Mouse (Mus musculus) cerebellum, adult 9-10 months (tissue): Measurements from ENCODE around the gene Pdgfb.

Source experiments
- DNase-seq: peaks from one replicate; pipeline ENCODE4 v3.0.0; 2022

Pdgfb gene

GRCm38 (mm10) chr15:79952504-79953231 is 62.1 kb downstream of the Pdgfb start:
- DNase-seq, result no peak

DNA sequence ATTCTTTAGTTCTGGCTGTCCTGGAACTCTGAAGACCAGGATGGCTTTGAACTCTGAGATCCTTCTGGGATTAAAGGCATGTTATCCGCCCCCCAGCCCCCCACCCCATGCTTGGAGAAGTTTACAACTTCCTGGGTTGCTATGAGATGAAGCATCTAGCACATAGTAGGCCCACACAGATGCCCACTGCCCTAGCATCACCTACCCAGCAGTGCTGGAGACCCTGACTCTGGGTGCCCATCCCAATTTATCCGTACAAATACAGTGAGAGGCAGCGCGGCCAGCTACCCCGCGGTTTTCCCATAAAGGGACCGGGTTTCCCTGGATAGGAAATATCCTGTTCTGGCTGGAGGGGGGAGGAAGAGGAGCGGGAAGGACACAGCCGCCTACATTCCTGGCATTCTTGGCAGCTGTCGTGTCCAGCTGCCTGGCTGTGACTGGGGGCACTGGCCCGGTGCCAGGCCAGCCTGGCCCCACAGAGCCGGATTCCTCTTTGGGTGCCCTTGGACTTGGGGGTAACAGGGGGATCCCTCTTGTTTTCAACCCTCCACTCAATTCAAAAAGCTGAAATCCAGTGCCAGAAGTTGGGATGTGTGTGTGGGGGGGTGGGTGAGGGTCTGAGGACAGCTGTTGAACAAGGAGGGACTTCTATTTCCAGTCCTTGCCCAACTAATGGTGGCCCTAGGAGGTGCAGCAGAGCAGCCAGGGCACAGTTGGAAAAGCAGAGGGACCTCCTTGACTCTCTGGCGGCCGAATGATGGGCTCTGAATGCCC is 62.9 kb downstream of the Pdgfb start:
- no peak for DNase-seq

- DNase-seq, result no peak
Observed at GRCm38 (mm10) chr15:79951226-79951625, 63.6 kb downstream of the Pdgfb start.

GRCm38 (mm10) chr15:79950250-79951025 is 64.3 kb downstream of the Pdgfb start:
- peak; percentile 82 for DNase-seq

- DNase-seq, result no peak
Observed at GRCm38 (mm10) chr15:79947681-79948080, 67.1 kb downstream of the Pdgfb start.

GRCm38 (mm10) chr15:79946790-79947189 is 68.0 kb downstream of the Pdgfb start:
- DNase-seq, result no peak

DNA sequence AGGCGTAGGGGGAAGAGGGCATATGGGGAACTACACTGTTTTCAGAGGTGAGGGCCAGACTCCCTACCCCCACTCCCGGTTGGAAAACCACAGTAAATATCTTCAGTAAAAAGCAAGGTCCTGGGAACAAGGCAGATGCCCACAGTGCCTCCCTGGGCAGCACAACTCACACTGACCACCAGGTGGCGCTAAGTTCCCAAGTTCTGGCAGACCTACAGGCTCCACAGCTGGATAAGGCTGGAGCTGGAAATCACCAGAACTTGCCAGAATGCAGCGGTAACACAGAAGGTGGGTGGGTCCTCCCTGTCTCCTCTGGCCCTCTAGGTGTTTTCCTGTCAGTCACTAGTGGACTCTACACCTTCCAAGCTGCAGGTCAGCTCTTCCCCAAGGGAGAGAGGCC is 68.8 kb downstream of the Pdgfb start:
- peak; percentile 86 for DNase-seq
